Mouse (Mus musculus): Measurements from ENCODE around the gene Mybphl. TPM values are rescaled to one million over a fixed set of nuclear protein-coding genes. Genes with fewer than 3 reads are reported as not detected.

The Mybphl gene
- polyA plus RNA-seq, 1 experiment, result not detected

- no peak for TF ChIP-seq GATA1 (IDR thresholded peaks at IDR 0.05; ENCODE audit: low read length)
Observed at GRCm38 (mm10) chr3:108392299-108392698, 27.6 kb downstream of the Mybphl start.

GRCm38 (mm10) chr3:108392793-108393192 lies 28.1 kb downstream of the Mybphl start:
- no peak for TF ChIP-seq GATA1 (IDR thresholded peaks at IDR 0.05; ENCODE audit: low read length)

- no peak for TF ChIP-seq GATA1 (IDR thresholded peaks at IDR 0.05; ENCODE audit: low read length)
Observed at GRCm38 (mm10) chr3:108398281-108398680, 33.6 kb downstream of the Mybphl start.

GRCm38 (mm10) chr3:108400442-108400841 lies 35.7 kb downstream of the Mybphl start:
- TF ChIP-seq GATA1 (IDR thresholded peaks at IDR 0.05; ENCODE audit: low read length), result no peak

GRCm38 (mm10) chr3:108401692-108402527 lies 37.2 kb downstream of the Mybphl start:
- TF ChIP-seq GATA1 (IDR thresholded peaks at IDR 0.05; ENCODE audit: low read length), result no peak

- no peak for TF ChIP-seq GATA1 (IDR thresholded peaks at IDR 0.05; ENCODE audit: low read length)
Observed at GRCm38 (mm10) chr3:108402528-108402920, 37.8 kb downstream of the Mybphl start.

- TF ChIP-seq GATA1 (IDR thresholded peaks at IDR 0.05; ENCODE audit: low read length), result no peak
Observed at GRCm38 (mm10) chr3:108405536-108406305, 41.0 kb downstream of the Mybphl start.

- no peak for TF ChIP-seq GATA1 (IDR thresholded peaks at IDR 0.05; ENCODE audit: low read length)
Observed at GRCm38 (mm10) chr3:108406306-108406885, 41.7 kb downstream of the Mybphl start.

- TF ChIP-seq GATA1 (IDR thresholded peaks at IDR 0.05; ENCODE audit: low read length), result no peak
Observed at GRCm38 (mm10) chr3:108408517-108409008, 43.9 kb downstream of the Mybphl start.

- no peak for TF ChIP-seq GATA1 (IDR thresholded peaks at IDR 0.05; ENCODE audit: low read length)
Observed at GRCm38 (mm10) chr3:108409656-108410358, 45.1 kb downstream of the Mybphl start.

GRCm38 (mm10) chr3:108410359-108410714 lies 45.6 kb downstream of the Mybphl start:
- TF ChIP-seq GATA1 (IDR thresholded peaks at IDR 0.05; ENCODE audit: low read length), result no peak

- no peak for TF ChIP-seq GATA1 (IDR thresholded peaks at IDR 0.05; ENCODE audit: low read length)
Observed at GRCm38 (mm10) chr3:108411026-108411753, 46.5 kb downstream of the Mybphl start.

GRCm38 (mm10) chr3:108411754-108412121 lies 47.0 kb downstream of the Mybphl start:
- no peak for TF ChIP-seq GATA1 (IDR thresholded peaks at IDR 0.05; ENCODE audit: low read length)

GRCm38 (mm10) chr3:108413634-108414360 lies 49.1 kb downstream of the Mybphl start:
- TF ChIP-seq GATA1 (IDR thresholded peaks at IDR 0.05; ENCODE audit: low read length), result no peak

Measured in G1E-ER4 (cell line).